Mouse (Mus musculus): ENCODE measurements at regions not wholly inside any gene's neighbourhood (a gene's known extent, or its start where the extent isn't known, plus 50 kb on each side); places are given as distances from the start of the nearest gene placed in this dataset.

DNA sequence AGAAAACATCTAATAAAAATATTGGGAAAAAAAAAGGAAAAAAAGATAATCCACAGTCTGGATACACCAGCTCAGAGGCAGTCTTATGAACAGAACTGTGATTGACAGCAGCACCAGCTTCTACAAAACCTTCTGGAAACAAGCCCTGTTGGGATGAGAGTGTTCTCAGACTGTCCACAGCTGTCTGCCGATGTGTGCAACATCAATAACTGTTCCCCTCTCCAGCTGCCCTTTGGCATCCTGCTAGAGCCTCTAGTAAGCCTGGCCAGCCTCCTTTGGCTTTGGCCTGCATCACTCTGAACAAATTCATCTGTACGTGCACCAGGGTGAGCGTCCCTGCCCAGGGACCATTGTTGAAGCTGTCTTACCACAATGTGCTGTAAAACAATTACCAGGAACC, 137.0 kb upstream of the Irs2 start:
- no peak for TF ChIP-seq CTCF (IDR thresholded peaks at IDR 0.05; ENCODE audit: low read depth)
- no peak for TF ChIP-seq EP300 (IDR thresholded peaks at IDR 0.05; ENCODE audit: low read depth)
